Mouse (Mus musculus) CD4-positive, CD25-positive, alpha-beta regulatory T cell (primary cell): ENCODE data around the gene Bicral. TPM values are rescaled to one million over a fixed set of nuclear protein-coding genes. Genes with fewer than 3 reads are reported as not detected.

ENCODE experiments used
- polyA plus RNA-seq: library from polyadenylated mRNA; unstranded; fragments of 100-300 nt; shearing (Covaris generic); gene quantifications from one replicate; pipeline ENCODE4 v1.2.1, GENCODE M21; 2017

Bicral gene
- polyA plus RNA-seq: 39.7 TPM

GRCm38 (mm10) chr17:46857903-46858748 lies at the start of gene Bicral:
Gene Bicral, minus strand, starts transcription at chr17:46858482.

GRCm38 (mm10) chr17:46890116-46890815 lies 32.0 kb upstream of the Bicral start, which contains the start of gene Tbcc:
Gene Tbcc, plus strand, starts transcription at chr17:46890684.

DNA sequence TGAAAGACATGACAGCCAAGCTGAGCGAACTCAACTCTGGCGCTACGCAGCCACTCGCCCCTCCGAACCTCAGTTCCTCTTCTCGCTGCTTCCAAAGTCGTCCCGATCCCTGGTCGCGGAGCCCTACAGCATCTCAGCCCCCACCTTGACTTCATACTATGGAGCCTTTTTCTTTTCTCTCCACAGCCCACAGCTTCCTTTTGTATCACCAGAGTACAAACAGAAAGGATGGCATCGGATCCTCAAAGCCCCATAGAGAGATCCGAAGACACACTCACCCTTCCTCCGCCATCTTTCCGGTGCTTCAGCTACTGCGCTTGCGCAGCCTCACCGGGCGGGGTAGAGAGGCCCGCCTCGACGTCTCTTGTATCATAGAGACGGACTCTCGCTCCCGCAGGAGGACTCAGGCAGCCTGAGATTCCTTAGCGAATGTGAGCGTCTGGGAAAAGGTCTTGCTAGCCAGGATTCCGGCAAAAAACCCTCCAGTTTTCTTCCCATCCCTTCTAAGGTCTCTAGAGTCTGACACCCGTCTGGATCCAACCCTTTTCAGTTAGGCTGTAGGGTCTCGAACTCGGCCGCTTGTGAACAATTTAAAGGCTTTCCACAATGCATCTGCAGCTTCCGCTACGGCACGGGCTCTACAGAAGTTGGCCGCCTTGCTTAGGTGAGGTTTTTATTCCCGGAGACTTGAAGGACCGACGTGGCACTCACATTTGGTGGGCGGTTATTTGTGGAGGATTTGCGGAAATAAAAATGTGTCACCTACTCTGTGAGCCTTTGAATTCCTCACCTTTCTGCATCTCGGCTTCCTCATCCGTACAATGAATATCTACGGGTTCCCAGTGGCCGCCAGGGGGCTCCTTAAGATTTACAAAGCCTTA lies 75.7 kb downstream of the Bicral start, which contains the start of gene Rpl7l1:
TSS of gene Rpl7l1 (minus strand) at position 332 of the 881 bp plus-strand sequence.

GRCm38 (mm10) chr17:46772404-46773277 lies 85.6 kb downstream of the Bicral start, which contains the start of gene 2310039H08Rik:
Gene 2310039H08Rik, plus strand, starts transcription at chr17:46772635.

DNA sequence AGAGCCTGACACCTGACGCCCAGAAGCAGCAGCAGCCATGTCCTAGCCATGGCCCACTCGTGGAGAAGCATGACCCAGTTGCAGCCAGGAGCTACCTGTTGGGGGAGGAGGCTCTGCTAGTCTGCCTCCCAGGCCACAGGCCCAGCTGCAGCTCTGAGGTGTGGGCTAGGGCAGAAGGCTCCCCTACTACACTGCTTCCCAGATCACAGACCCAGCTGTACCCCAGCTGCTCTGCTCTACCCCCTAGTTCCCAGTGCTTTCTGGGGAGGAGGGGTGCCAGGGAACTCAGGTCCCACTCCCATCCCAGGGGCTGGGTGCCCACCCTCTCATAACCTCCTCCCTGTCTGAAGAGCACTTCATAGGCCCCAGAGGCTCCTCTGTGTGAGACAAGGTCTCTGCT lies 94.7 kb downstream of the Bicral start, which contains the start of gene Ptcra:
TSS of gene Ptcra (minus strand) at position 169 of the 400 bp plus-strand sequence.

DNA sequence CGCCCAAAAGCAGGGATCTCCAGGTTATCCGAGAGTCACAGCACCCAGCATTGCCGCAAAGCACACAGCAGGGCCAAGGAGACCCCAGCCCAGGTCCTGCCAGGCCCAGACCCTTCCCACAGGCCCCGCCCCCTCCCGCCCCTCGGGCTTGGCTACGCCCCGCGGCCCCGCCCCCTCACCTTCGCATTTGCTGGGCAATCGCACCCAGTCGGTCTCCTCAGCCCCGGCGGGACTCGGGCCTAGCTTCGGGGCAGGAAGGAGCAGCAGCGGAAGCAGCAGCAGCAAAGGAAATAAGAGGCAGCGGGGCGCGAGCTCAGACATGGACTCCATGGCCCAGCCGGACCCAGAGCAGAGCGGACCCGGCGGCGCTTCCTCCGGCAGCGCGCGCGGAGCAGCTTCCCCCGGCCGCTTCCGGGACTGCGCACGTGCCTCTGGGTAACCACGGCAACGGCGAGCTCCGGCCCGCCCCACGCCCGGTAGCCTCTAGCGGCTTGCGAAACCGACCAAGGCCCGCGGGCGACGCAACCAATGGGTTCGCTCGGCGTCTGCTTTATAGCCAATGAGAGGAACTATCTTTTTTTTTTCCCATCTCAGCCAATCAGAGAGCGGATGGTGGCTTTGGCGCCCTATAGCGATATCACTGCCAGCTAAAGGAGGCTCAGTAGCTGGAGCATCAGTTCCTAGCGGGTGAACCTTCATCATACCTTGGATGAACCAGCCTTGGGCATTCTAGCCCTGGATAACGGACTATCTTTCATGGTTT lies 106.3 kb downstream of the Bicral start, which contains the start of gene Cnpy3:
TSS of gene Cnpy3 (minus strand) at position 421 of the 763 bp plus-strand sequence.

Other genes starting within 250 kb of the Bicral start
- 0.23 TPM for gene Ptk7, start 229.0 kb downstream of the Bicral start, polyA plus RNA-seq
- gene Klc4, start 212.5 kb downstream of the Bicral start, polyA plus RNA-seq: 24.7 TPM
- gene Mrpl2, start 212.3 kb downstream of the Bicral start, polyA plus RNA-seq: 42.7 TPM
- 10.0 TPM for gene Cul7, start 208.1 kb downstream of the Bicral start, polyA plus RNA-seq
- gene Rrp36, start 184.1 kb downstream of the Bicral start, polyA plus RNA-seq: 65.9 TPM
- gene Mea1, start 179.7 kb downstream of the Bicral start, polyA plus RNA-seq: 149 TPM
- 60.8 TPM for gene Klhdc3, start 177.6 kb downstream of the Bicral start, polyA plus RNA-seq
- 98.9 TPM for gene Ppp2r5d, start 153.4 kb downstream of the Bicral start, polyA plus RNA-seq
- gene Pex6, start 147.0 kb downstream of the Bicral start, polyA plus RNA-seq: 53.2 TPM
- gene Gnmt, start 129.3 kb downstream of the Bicral start, polyA plus RNA-seq: 0.66 TPM
- 49.8 TPM for gene Cnpy3, start 106.3 kb downstream of the Bicral start, polyA plus RNA-seq
- not detected for gene Ptcra, start 94.8 kb downstream of the Bicral start, polyA plus RNA-seq
- gene 2310039H08Rik, start 85.8 kb downstream of the Bicral start, polyA plus RNA-seq: 31.3 TPM
- 139 TPM for gene Rpl7l1, start 75.8 kb downstream of the Bicral start, polyA plus RNA-seq
- gene Tbcc, start 32.2 kb upstream of the Bicral start, polyA plus RNA-seq: 60.7 TPM
- not detected for gene Prph2, start 52.0 kb upstream of the Bicral start, polyA plus RNA-seq
- gene Ubr2, start 152.1 kb upstream of the Bicral start, polyA plus RNA-seq: 52.6 TPM